Mouse (Mus musculus) midbrain, postnatal 0 days (tissue): ENCODE data around the gene Rnase4. TPM values are rescaled to one million over a fixed set of nuclear protein-coding genes. Genes with fewer than 3 reads are reported as not detected.

ENCODE experiments used
- ATAC-seq: fragments of 200-750 bp; cut with Nextera tagmentation; 2 replicates; pipeline ENCODE4 v1.8.0; 2017; ENCODE audit warnings: moderate number of reproducible peaks, mild to moderate bottlenecking, moderate TSS enrichment, moderate library complexity; ENCODE audit not compliant: low FRiP score
- DNase-seq: peaks from one replicate; pipeline ENCODE4 v3.0.0-alpha.2; 2015; ENCODE audit warnings: low spot score
- H3K27ac ChIP-seq: fragments of 300-500 bp; sonication (generic); 2 replicates; pipeline ENCODE4 v1.5.1; 2014; ENCODE audit warnings: low read depth, mild to moderate bottlenecking, low read length, mixed read lengths
- H3K27me3 ChIP-seq: fragments of 300-500 bp; sonication (generic); 2 replicates; pipeline ENCODE4 v1.6.1; 2014; ENCODE audit warnings: low read length, control low read depth, mixed read lengths; ENCODE audit not compliant: insufficient read depth
- H3K36me3 ChIP-seq: fragments of 300-500 bp; sonication (generic); 2 replicates; pipeline ENCODE4 v1.6.1; 2014; ENCODE audit warnings: low read length, control low read depth, mixed read lengths; ENCODE audit not compliant: insufficient read depth
- H3K4me1 ChIP-seq: fragments of 300-500 bp; sonication (generic); 2 replicates; pipeline ENCODE4 v1.6.1; 2014; ENCODE audit warnings: mild to moderate bottlenecking, control low read depth, antibody characterized with exemption, low read length, mixed read lengths; ENCODE audit not compliant: insufficient read depth
- H3K4me2 ChIP-seq: fragments of 300-500 bp; sonication (generic); 2 replicates; pipeline ENCODE4 v1.6.1; 2014; ENCODE audit warnings: low read depth, mild to moderate bottlenecking, low read length, mixed read lengths; ENCODE audit not compliant: poor library complexity, severe bottlenecking
- H3K4me3 ChIP-seq: fragments of 300-500 bp; sonication (generic); 2 replicates; pipeline ENCODE4 v1.5.1; 2014; ENCODE audit warnings: low read depth, mild to moderate bottlenecking, low read length, moderate library complexity
- H3K9ac ChIP-seq: fragments of 300-500 bp; sonication (generic); replicated peaks from 2 replicates; pipeline ENCODE4 v1.6.1; 2014; ENCODE audit warnings: mild to moderate bottlenecking, low read length, moderate library complexity, mixed read lengths; ENCODE audit not compliant: poor library complexity, severe bottlenecking
- H3K9me3 ChIP-seq: fragments of 300-500 bp; sonication (generic); 2 replicates; pipeline ENCODE4 v1.6.1; 2016; ENCODE audit warnings: low read length, control low read depth
- CTCF ChIP-seq: IDR thresholded peaks from 2 replicates; pipeline ENCODE4 v1.5.1; 2016; ENCODE audit warnings: antibody characterized with exemption, mild to moderate bottlenecking
- WGBS: fragments of 180-500 bp; shearing (Covaris S2); extraction: QIAGEN DNeasy Blood & Tissue Kit; methylation state at CpG from one replicate; pipeline ENCODE4 v1.1.7; 2014; 5-methylcytosine and 5-hydroxymethylcytosine counted together
- polyA plus RNA-seq: library from polyadenylated mRNA; unstranded; fragments of >200 nt; fragmentation: Nextera tagmentation; extraction: Ambion mirVana; gene quantifications from 2 replicates; pipeline ENCODE4 v1.2.1, GENCODE M21; 2015
- total RNA-seq: library from RNA; depleted of rRNA; stranded (reverse); fragments of >200 nt; gene quantifications from 2 replicates; pipeline ENCODE4 v1.2.3, GENCODE M21; 2014

Rnase4 gene
- total and polyA plus RNA-seq, 2 experiments from 2014 or later = 14.9 to 29.3 TPM

DNA sequence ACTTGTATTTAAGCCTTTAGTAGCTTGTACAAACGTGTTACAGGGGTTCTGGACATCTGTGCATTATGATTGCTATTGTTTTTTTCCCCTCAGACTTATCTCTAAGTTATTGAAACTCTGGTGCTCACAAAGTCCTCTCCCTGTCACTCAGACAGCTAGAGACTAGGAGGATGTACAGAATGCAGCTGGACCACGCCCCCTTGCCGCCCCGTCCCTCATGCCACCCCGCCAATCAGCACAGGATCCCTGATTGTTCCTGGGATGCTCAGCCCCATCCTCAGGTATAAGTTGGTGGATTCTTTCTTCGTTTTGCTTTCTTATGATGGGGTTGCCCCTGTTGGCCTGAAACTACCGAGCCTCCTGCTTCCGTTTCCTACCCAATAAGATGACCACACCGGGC, 22.6 kb downstream of the Rnase4 start:
- Histone ChIP-seq H3K27me3 (no peaks in the 10 kb centered on the region), H3K4me1 (no peaks in the 10 kb centered on the region), H3K27ac (no peak overlapping the region), H3K4me2 (no peak overlapping the region), H3K9me3 (0 out of 2 replicates have a peak, but pooled peaks cover 3% of the 10 kb centered on the region), H3K4me3 (no peak overlapping the region), H3K36me3 (no peaks in the 10 kb centered on the region), H3K9ac (no peak overlapping the region)
- WGBS = 35% methylated on average over 9 of the region's 9 CpGs
- DNase-seq (no peak), ATAC-seq (no peak)
- no peak for TF ChIP-seq CTCF

DNA sequence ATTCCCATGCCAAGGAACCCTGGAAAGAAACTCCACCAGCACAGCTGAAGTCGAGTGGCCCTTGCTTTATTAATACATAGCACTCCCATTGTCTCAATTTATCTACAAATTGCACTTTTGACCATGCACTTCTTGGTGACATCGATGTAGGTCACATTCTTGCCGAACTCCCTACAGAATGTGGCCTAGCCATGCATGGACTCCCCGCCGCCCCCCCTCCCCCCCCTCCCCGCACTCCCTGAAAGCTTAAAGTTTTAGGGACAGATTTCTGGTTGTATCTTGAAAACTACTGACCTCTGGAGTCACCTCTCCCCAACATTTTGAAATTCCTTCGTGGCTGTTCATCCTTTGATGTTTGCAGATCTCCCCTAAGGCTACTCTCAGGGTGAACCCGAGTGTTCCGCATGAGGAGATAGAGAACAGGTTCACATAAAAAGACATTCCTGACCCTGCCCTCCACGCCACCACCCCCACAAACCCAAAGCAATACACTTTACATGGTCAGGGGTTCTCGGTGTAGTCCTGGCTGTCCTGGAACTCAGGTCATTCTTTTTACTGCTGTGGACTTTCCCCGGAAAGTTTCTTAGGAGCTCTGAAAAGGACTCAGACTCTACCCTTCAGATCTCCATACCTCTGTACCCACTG, 23.2 kb downstream of the Rnase4 start, which contains the start of gene Eddm3b:
TSS of gene Eddm3b (plus strand) at position 511 of the 645 bp plus-strand sequence.
- Histone ChIP-seq H3K9me3 (0 out of 2 replicates have a peak, but pooled peaks cover 3% of the 10 kb centered on the region), H3K9ac (no peak within 1 kb of the TSS), H3K4me3 (no peak within 1 kb of the TSS), H3K4me1 (no peaks in the 10 kb centered on the region), H3K36me3 (no peaks in the 10 kb centered on the region), H3K4me2 (no peak within 1 kb of the TSS), H3K27me3 (no peaks in the 10 kb centered on the region), H3K27ac (no peak within 1 kb of the TSS)
- no peak for TF ChIP-seq CTCF
- no peak for DNase-seq
- no peak for ATAC-seq
- 33% methylated on average over 12 of the region's 12 CpGs for WGBS

DNA sequence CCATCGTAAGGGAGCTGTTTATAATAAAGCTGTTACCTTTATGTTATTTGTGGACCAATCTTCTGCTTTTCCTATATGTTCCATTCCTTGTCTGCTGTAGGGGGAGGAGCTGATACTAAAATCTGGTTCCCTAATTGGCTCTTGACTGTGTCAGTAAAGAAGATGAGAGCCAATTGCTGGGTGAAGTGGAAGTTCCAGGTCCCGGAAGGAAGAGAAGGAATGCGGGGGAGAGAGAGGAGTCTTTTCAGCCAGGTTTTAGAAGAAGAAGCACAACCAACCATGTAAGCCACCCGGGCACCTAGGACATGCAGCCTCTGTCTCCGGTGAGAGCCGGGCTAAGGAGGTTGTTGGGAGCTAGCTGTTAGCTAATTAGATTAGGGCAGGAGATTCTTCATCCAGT, 34.8 kb downstream of the Rnase4 start:
- H3K9ac ChIP-seq = no peak overlapping the region
- H3K27me3 ChIP-seq = no peaks in the 10 kb centered on the region
- TF ChIP-seq CTCF = no peak
- H3K27ac ChIP-seq = no peak overlapping the region
- H3K9me3 ChIP-seq = no peaks in the 10 kb centered on the region
- no peak for ATAC-seq
- no peaks in the 10 kb centered on the region for H3K4me1 ChIP-seq
- no peak overlapping the region for H3K4me2 ChIP-seq
- DNase-seq = no peak
- no peaks in the 10 kb centered on the region for H3K36me3 ChIP-seq
- no peak overlapping the region for H3K4me3 ChIP-seq
- WGBS = 80% methylated on average over 6 of the region's 6 CpGs

DNA sequence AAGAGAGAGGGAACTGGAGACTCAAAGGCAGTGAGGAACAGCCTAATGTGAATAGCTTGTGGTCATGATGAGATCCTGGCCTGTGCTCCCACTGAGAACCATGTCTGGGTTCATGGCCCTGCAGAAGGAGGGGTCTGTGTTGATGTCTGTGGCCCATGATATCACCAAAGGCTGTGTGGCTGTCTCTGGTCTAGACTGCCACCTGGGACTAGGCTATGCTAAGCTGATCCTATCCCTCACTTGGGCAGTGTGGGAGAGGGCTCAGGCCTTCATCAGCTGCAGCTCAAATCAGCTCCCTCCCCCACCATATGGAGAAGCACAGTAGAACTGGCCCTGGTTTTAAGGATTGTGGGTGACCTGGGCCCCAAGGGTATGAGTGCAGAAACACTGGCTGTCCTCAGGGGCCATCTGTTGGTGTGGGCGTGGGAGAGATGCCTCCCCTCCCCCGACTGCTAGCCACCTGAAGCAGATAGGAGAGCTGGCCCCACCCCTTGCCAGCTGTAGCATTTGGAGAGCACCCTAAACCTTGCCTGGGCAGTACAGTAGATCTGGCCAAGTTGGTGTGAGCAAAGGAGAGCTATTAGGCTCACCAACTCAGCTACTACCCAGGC, 36.9 kb downstream of the Rnase4 start:
- Histone ChIP-seq H3K9ac (no peak overlapping the region), H3K4me2 (no peak overlapping the region), H3K9me3 (no peaks in the 10 kb centered on the region), H3K4me1 (no peaks in the 10 kb centered on the region), H3K4me3 (no peak overlapping the region), H3K27ac (no peak overlapping the region), H3K36me3 (no peaks in the 10 kb centered on the region), H3K27me3 (no peaks in the 10 kb centered on the region)
- ATAC-seq = no peak; the same call in 1 of the 2 replicates
- DNase-seq = no peak
- 73% methylated on average over 2 of the region's 2 CpGs for WGBS
- TF ChIP-seq CTCF = no peak

DNA sequence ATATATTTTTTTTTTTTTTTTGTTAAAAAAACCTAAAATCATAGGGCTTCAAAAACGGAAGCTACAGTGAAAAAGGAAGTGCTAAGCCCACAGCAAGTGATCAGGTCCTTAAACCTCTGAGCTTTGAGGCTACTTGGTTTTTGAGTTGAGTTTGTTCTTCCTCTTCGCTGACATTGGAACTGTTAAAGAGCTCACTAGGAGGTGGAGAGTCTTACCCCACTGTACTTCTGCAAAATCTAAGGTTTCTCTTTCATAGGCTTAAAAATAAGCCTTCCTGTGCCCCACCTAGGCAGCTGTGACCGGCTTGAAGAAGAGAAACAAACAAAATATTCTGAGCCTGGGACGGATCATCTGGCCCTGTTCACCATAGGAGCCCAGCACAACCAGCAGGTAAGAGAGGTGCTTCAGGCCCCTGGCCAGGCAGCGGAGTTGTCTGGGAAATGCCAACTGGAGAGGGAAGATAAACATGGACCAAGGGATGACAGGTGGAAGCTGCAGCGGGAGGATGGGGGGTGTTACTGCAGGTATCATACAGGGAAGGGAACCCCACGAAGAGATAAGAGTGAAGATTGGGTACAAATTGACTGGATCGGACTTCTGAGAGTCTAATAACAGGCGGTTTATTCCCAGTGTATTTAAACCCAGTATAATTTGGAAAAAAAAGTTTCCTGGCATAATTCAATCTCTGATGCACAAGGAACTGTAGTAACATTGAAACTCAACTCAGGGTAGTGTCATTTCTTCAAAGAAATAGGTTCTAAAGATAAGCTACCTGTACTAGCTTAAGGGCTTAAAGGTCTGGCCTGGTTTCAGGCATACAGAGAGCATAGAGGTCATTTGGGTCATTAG, 38.1 kb downstream of the Rnase4 start:
- DNase-seq = no peak
- Histone ChIP-seq H3K9me3 (no peaks in the 10 kb centered on the region), H3K4me3 (no peak overlapping the region), H3K36me3 (no peaks in the 10 kb centered on the region), H3K9ac (no peak overlapping the region), H3K27ac (no peak overlapping the region), H3K4me2 (no peak overlapping the region), H3K27me3 (no peaks in the 10 kb centered on the region), H3K4me1 (no peaks in the 10 kb centered on the region)
- no peak for TF ChIP-seq CTCF
- ATAC-seq = no peak
- whole genome bisulfite sequencing = 87% methylated on average over 9 of the region's 9 CpGs

DNA sequence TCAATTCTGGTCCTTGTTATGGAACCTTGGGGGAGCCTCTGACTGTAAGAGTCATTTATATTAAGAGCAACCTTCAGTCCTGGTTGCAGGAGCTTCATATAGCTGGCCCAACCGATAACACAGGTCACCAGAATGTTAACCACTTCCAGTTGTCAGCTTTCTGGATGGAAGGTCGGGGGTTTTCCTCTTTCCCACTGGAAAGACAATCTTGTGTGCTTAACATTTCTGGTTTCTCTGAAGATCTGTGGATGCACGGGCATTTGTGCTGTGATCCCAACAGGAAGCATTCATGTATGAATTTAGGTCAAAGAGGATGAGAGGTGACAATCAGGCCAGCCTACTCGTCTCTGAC, 38.7 kb downstream of the Rnase4 start:
- no peak overlapping the region for H3K27ac ChIP-seq
- 80% methylated on average over 4 of the region's 4 CpGs for WGBS
- H3K9ac ChIP-seq = no peak overlapping the region
- no peak for ATAC-seq
- no peak overlapping the region for H3K4me3 ChIP-seq
- no peaks in the 10 kb centered on the region for H3K27me3 ChIP-seq
- H3K36me3 ChIP-seq = no peaks in the 10 kb centered on the region
- no peak for TF ChIP-seq CTCF
- no peak overlapping the region for H3K4me2 ChIP-seq
- DNase-seq = no peak
- no peaks in the 10 kb centered on the region for H3K4me1 ChIP-seq
- no peaks in the 10 kb centered on the region for H3K9me3 ChIP-seq
